Mouse (Mus musculus) MEL (cell line): ENCODE data around the gene Wdfy1. TPM values are rescaled to one million over a fixed set of nuclear protein-coding genes. Genes with fewer than 3 reads are reported as not detected.

Source experiments
- DNase-seq: peaks from one replicate; pipeline ENCODE4 v3.0.0; 2011; ENCODE audit warnings: low read depth, low spot score
- H3K27ac ChIP-seq: 2 replicates; pipeline ENCODE4 v1.5.1; 2012; ENCODE audit warnings: low read depth, mild to moderate bottlenecking, control low read depth, low read length, moderate library complexity; ENCODE audit not compliant: control insufficient read depth
- H3K27me3 ChIP-seq, 2 experiments: fragments of 150-350 bp in 1 of 2; sonication (generic) in 1 of 2; 2 replicates each; pipeline ENCODE4 v1.6.1; 2012; ENCODE audit warnings: low read length in 2 of 2, mild to moderate bottlenecking in 2 of 2, improper control_type of control experiment in 1 of 2, moderate library complexity in 1 of 2; ENCODE audit not compliant: insufficient read depth in 2 of 2, control insufficient read depth in 1 of 2
- H3K36me3 ChIP-seq, 2 experiments: 2 replicates each; pipeline ENCODE4 v1.6.1; 2012 to 2014; ENCODE audit warnings: low read length in 2 of 2, improper control_type of control experiment in 1 of 2, inconsistent platforms in 1 of 2, mild to moderate bottlenecking in 1 of 2; ENCODE audit not compliant: insufficient read depth in 2 of 2, control insufficient read depth in 1 of 2
- H3K4me1 ChIP-seq, 2 experiments: fragments of 150-350 bp in 1 of 2; sonication (generic) in 1 of 2; 2 replicates each; pipeline ENCODE4 v1.6.1; 2012; ENCODE audit warnings: low read length in 2 of 2, improper control_type of control experiment in 1 of 2, mild to moderate bottlenecking in 1 of 2; ENCODE audit not compliant: insufficient read depth in 2 of 2, control insufficient read depth in 1 of 2
- H3K4me3 ChIP-seq, 2 experiments: fragments of 150-350 bp in 1 of 2; sonication (generic) in 1 of 2; 2 replicates each; pipeline ENCODE4 v1.5.1; 2012; ENCODE audit warnings: low read depth in 2 of 2, low read length in 2 of 2, mild to moderate bottlenecking in 2 of 2, moderate library complexity in 2 of 2, control low read depth in 1 of 2, improper control_type of control experiment in 1 of 2; ENCODE audit not compliant: control insufficient read depth in 1 of 2, insufficient read depth in 1 of 2
- H3K79me2 ChIP-seq: 2 replicates; pipeline ENCODE4 v1.6.1; 2012; ENCODE audit warnings: mild to moderate bottlenecking, low read length, moderate library complexity; ENCODE audit not compliant: control insufficient read depth, poor library complexity, insufficient read depth
- H3K9ac ChIP-seq: 2 replicates; pipeline ENCODE4 v1.6.1; 2012; ENCODE audit warnings: low read depth, mild to moderate bottlenecking, control low read depth, low read length, moderate library complexity; ENCODE audit not compliant: control insufficient read depth, poor library complexity, severe bottlenecking
- H3K9me3 ChIP-seq: fragments of 150-350 bp; sonication (generic); replicated peaks from 2 replicates; pipeline ENCODE4 v1.6.1; 2012; ENCODE audit warnings: mild to moderate bottlenecking, low read length, improper control_type of control experiment, moderate library complexity; ENCODE audit not compliant: insufficient read depth
- CHD2 ChIP-seq: IDR thresholded peaks from 2 replicates; pipeline ENCODE4 v1.6.1; 2011; ENCODE audit warnings: low read length, improper control_type of control experiment
- ELF1 ChIP-seq: IDR thresholded peaks from 2 replicates; pipeline ENCODE4 v1.6.1; 2014; ENCODE audit warnings: low read depth, mild to moderate bottlenecking, inconsistent platforms, low read length, improper control_type of control experiment, moderate library complexity
- GABPA ChIP-seq: IDR thresholded peaks from 2 replicates; pipeline ENCODE4 v1.6.1; 2012; ENCODE audit warnings: low read depth, mild to moderate bottlenecking, inconsistent platforms, low read length, improper control_type of control experiment, moderate library complexity
- GATA1 ChIP-seq: IDR thresholded peaks from 2 replicates; pipeline ENCODE4 v1.6.1; 2011; ENCODE audit warnings: low read depth, low read length, improper control_type of control experiment
- HCFC1 ChIP-seq: IDR thresholded peaks from 2 replicates; pipeline ENCODE4 v1.6.1; 2012; ENCODE audit warnings: low read depth, mild to moderate bottlenecking, inconsistent platforms, low read length, improper control_type of control experiment, moderate library complexity
- KAT2A ChIP-seq: conservative IDR thresholded peaks from 2 replicates; pipeline ENCODE4 v1.6.1; 2012; ENCODE audit warnings: low read depth, low read length, improper control_type of control experiment, inconsistent platforms
- MAFK ChIP-seq: IDR thresholded peaks from 2 replicates; pipeline ENCODE4 v1.6.1; 2011; ENCODE audit warnings: low read depth, mild to moderate bottlenecking, low read length, improper control_type of control experiment, borderline replicate concordance
- MAZ ChIP-seq: IDR thresholded peaks from 2 replicates; pipeline ENCODE4 v1.6.1; 2012; ENCODE audit warnings: low read depth, mild to moderate bottlenecking, inconsistent platforms, low read length, improper control_type of control experiment
- NRF1 ChIP-seq: IDR thresholded peaks from 2 replicates; pipeline ENCODE4 v1.6.1; 2014; ENCODE audit warnings: low read depth, mild to moderate bottlenecking, inconsistent platforms, low read length, improper control_type of control experiment, moderate library complexity; ENCODE audit not compliant: poor library complexity, insufficient read depth, severe bottlenecking
- SMC3 ChIP-seq: IDR thresholded peaks from 2 replicates; pipeline ENCODE4 v1.6.1; 2011; ENCODE audit warnings: low read depth, low read length, improper control_type of control experiment
- ZKSCAN1 ChIP-seq: IDR thresholded peaks from 2 replicates; pipeline ENCODE4 v1.6.1; 2012; ENCODE audit warnings: low read depth, mild to moderate bottlenecking, inconsistent platforms, low read length, improper control_type of control experiment, moderate library complexity
- ZMIZ1 ChIP-seq: IDR thresholded peaks from 2 replicates; pipeline ENCODE4 v1.6.1; 2012; ENCODE audit warnings: low read depth, mild to moderate bottlenecking, inconsistent platforms, low read length, improper control_type of control experiment, moderate library complexity
- ZNF384 ChIP-seq: IDR thresholded peaks from 2 replicates; pipeline ENCODE4 v1.6.1; 2012; ENCODE audit warnings: low read depth, mild to moderate bottlenecking, inconsistent platforms, low read length, improper control_type of control experiment
- polyA plus RNA-seq, 2 experiments: library from polyadenylated mRNA; stranded (reverse) in 1 of 2; unstranded in 1 of 2; fragments of >175 nt in 1 of 2; fragments of >200 nt in 1 of 2; gene quantifications; 2 replicates each; pipeline versions ENCODE4 v1.2.1 to v1.2.4; 2012; ENCODE audit warnings: low replicate concordance in 2 of 2, low read depth in 1 of 2; ENCODE audit not compliant: insufficient read length in 2 of 2, insufficient read depth in 1 of 2, missing spikeins in 1 of 2
- total RNA-seq: library from RNA; depleted of rRNA; stranded (reverse); fragments of 300-350 nt; gene quantifications from 2 replicates; pipeline ENCODE4 v1.2.3, GENCODE M21; 2012

Wdfy1 gene
- total and polyA plus RNA-seq, 3 experiments, result 17.6 to 25.0 TPM; not detected in 1

GRCm38 (mm10) chr1:79752714-79753340 is 23.1 kb downstream of the Wdfy1 start:
- H3K9ac ChIP-seq, result no peak overlapping the region
- TF ChIP-seq ZKSCAN1 (no peak), GATA1 (no peak), ELF1 (no peak), ZMIZ1 (no peak), NRF1 (no peak), GABPA (no peak)
- TF ChIP-seq, all 39 proteins: peak for 0
- no peak overlapping the region for H3K4me3 ChIP-seq
- H3K4me1 ChIP-seq, result no peaks in the 10 kb centered on the region
- no peaks in the 10 kb centered on the region for H3K27me3 ChIP-seq
- no peaks in the 10 kb centered on the region for H3K9me3 ChIP-seq
- no peaks in the 10 kb centered on the region for H3K79me2 ChIP-seq
- DNase-seq, result no peak
- H3K36me3 ChIP-seq, result peaks cover 0 to 2% of the 10 kb centered on the region in 2 experiments; a peak in 1 of 4 replicates
- H3K27ac ChIP-seq, result no peak overlapping the region

- DNase-seq, result peak; percentile 14
- no peaks in the 10 kb centered on the region for H3K79me2 ChIP-seq
- no peak overlapping the region for H3K9ac ChIP-seq
- TF ChIP-seq ZNF384 (0 out of 2 replicates have a peak, but pooled peaks have one; percentile 34), NRF1 (no peak), SMC3 (no peak)
- TF ChIP-seq, all 39 proteins: peak for 1
- H3K27ac ChIP-seq, result no peak overlapping the region
- peaks cover 0 to 2% of the 10 kb centered on the region in 2 experiments; a peak in 1 of 4 replicates for H3K36me3 ChIP-seq
- no peaks in the 10 kb centered on the region for H3K4me1 ChIP-seq
- H3K9me3 ChIP-seq, result no peaks in the 10 kb centered on the region
- H3K4me3 ChIP-seq, result no peak overlapping the region
- no peaks in the 10 kb centered on the region for H3K27me3 ChIP-seq
Observed at GRCm38 (mm10) chr1:79752015-79752695, 23.8 kb downstream of the Wdfy1 start.

GRCm38 (mm10) chr1:79751186-79751585 is 24.8 kb downstream of the Wdfy1 start:
- Histone ChIP-seq H3K4me1 (no peaks in the 10 kb centered on the region), H3K9me3 (no peaks in the 10 kb centered on the region), H3K4me3 (no peak overlapping the region), H3K79me2 (no peaks in the 10 kb centered on the region), H3K27me3 (no peaks in the 10 kb centered on the region), H3K36me3 (peaks cover 0 to 2% of the 10 kb centered on the region in 2 experiments; a peak in 1 of 4 replicates), H3K27ac (no peak overlapping the region), H3K9ac (no peak overlapping the region)
- DNase-seq, result no peak
- TF ChIP-seq MAZ, result no peak
- no peak for TF ChIP-seq KAT2A
- no peak for TF ChIP-seq CHD2
- TF ChIP-seq GABPA, result no peak
- no peak for TF ChIP-seq NRF1
- TF ChIP-seq HCFC1, result no peak
- no peak for TF ChIP-seq MAFK
